Mouse (Mus musculus): ENCODE results near the gene Gm13694. TPM values are rescaled to one million over a fixed set of nuclear protein-coding genes. Genes with fewer than 3 reads are reported as not detected.
A peak's percentile ranks its signal among the peaks of the same experiment; 100 is the strongest.
"Not testable (repeated sequence)": the region's sequence is repeated elsewhere in the genome, so short reads cannot be mapped to it uniquely, and the experiment has no call there.

The Gm13694 gene
- total RNA-seq (2021) = 1 to 10 TPM; 2.0 to 2.1 TPM
- long read RNA-seq, experiment 1 = 0 reads
- long read RNA-seq, experiment 2 = 0 reads

DNA sequence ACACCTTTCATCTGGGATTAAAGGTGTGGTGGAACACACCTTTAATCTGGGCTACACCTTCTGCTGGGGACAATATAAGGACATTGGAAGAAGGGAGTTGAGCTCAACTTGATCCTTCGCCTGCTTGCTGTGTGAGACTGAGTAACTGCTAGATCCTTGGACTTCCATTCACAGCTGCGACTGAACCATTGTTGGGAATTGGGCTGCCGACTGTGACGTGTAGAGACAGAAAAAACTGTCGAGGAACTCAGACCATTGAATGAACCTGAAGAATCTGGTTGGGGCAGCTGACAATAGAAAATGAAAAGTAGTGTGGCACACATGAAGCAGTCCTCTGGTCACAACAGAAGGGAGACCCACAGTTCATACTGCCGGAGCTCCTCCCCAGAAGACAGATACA, at the start of gene Gm13694:
TSS of gene Gm13694 (plus strand) at position 301 of the 400 bp plus-strand sequence.
- not testable (repeated sequence) for H3K4me3 ChIP-seq; DNase-seq (ENCODE audit: low spot score in 2 of 2)

DNA sequence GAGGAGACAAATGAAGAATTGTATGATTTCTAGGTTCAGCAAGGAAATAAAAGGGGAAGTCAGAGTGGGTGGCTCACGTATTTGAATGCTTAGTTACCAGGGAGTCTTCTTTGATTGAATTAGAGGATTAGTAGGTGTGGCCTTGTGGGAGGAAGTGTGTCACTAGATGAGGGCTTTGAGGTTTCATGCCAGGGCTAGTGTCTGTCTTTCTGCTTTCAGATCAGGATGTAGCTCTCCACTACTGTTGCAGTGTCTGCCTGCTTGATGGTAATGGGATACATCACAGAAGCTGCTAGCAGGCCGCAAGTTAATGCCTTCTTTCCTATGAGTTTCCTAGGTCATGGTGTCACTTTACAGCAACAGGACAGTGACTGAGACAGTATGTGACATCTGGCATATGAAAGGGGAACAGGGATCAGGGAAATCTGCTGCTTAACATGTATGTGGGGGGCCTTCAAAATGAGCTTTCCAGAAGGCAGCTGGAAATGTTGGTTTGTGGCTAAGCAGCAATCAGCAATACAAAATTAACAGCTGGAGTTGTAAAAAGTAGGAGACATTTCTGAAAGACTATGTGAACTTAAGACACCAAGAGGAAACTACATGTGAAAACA, 49.1 kb upstream of the Gm13694 start:
- Histone ChIP-seq H3K4me3 (no peak overlapping the region), H3K27ac (no peak overlapping the region)
- DNase-seq (ENCODE audit: low spot score in 2 of 2) = no peak
- no peak for TF ChIP-seq CTCF (conservative IDR thresholded peaks at IDR 0.05)

More for the DNA sequence above, at the start of gene Gm13694:
- not testable (repeated sequence) for H3K27ac ChIP-seq

DNA sequence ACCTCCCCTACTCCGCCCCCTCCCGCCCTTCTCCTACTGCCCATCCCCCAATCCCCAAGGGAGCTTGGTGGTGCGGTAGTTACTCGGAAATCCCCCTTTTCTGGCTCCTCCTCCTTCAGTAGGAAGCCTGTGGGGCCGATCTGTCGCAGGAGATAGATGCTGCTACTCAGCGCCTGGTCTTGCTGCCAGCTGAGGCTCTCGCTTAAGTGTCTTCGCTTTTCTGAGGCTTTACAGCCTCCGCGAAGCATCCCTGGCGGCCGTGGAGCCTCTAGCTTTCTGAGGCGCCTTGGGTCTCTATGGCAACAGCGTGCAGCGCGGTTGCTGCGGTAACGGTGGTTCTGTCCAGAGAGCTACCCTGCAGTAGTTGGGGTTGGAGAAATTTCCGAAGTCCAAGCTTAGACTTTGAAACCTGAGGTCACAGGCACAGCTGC, 37.8 kb upstream of the Gm13694 start, which contains the start of gene Zswim2:
TSS of gene Zswim2 (minus strand) at position 298 of the 431 bp plus-strand sequence.
- peak within 1 kb of the TSS; percentile 78 for H3K27ac ChIP-seq
- peak; percentile 88 to 93 for DNase-seq (ENCODE audit: low spot score in 2 of 2)

DNA sequence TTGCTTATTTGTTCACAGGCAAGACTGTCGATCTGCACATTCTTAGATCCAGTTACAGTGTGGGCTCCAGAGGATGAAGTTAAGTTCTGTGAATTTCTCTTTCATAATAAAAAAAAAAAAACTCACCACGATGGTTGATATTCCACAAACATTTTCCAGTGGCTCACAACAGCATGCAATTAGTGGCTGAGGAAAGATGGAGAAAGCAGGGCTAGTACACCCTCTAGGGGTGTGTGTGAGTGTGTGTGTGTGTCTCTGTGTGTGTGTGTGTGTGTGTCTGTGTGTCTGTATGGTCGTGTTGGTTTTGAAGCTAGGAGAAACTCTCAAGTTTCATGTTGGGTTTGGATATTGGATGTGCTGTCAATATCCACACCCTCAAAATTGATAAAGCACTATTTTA, 37.4 kb upstream of the Gm13694 start:
- DNase-seq (ENCODE audit: low spot score in 2 of 2) = no peak
- peak overlapping the region; percentile 53 for H3K4me3 ChIP-seq
- peak overlapping the region; percentile 78 for H3K27ac ChIP-seq
- no peak for TF ChIP-seq CTCF (conservative IDR thresholded peaks at IDR 0.05)

More for the DNA sequence above, 37.8 kb upstream of the Gm13694 start, which contains the start of gene Zswim2:
- TF ChIP-seq CTCF (conservative IDR thresholded peaks at IDR 0.05) = no peak; the same call in none of the 2 replicates
- H3K4me3 ChIP-seq = peak within 1 kb of the TSS; percentile 53

DNA sequence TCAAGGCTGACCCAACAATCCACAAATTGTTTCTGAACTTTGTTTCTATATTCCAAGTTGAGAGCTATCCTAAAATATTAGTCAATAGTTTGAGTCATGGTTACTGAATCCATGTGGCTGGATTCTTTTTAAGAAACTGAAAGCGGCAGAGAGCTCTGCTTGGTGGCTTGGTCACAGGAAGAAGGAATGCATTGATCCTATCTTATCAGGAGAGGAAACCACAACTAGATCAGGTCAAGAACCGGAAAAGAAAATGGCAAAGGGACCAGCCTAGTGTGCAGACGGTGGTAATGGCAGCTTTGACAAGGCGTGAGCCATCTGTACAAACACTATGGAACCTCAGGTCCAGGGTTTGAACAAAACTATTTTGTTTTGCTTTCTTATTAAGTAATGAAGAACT, 36.9 kb upstream of the Gm13694 start:
- TF ChIP-seq CTCF (conservative IDR thresholded peaks at IDR 0.05) = no peak
- DNase-seq (ENCODE audit: low spot score in 2 of 2) = no peak
- Histone ChIP-seq H3K4me3 (no peak overlapping the region), H3K27ac (peak overlapping the region; percentile 78)

DNA sequence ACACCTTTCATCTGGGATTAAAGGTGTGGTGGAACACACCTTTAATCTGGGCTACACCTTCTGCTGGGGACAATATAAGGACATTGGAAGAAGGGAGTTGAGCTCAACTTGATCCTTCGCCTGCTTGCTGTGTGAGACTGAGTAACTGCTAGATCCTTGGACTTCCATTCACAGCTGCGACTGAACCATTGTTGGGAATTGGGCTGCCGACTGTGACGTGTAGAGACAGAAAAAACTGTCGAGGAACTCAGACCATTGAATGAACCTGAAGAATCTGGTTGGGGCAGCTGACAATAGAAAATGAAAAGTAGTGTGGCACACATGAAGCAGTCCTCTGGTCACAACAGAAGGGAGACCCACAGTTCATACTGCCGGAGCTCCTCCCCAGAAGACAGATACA, 23.3 kb upstream of the Gm13694 start, which contains the start of gene Gm13698:
TSS of gene Gm13698 (plus strand) at position 301 of the 400 bp plus-strand sequence.
- H3K4me3 ChIP-seq; H3K27ac ChIP-seq; DNase-seq (ENCODE audit: low spot score in 2 of 2): not testable (repeated sequence)

DNA sequence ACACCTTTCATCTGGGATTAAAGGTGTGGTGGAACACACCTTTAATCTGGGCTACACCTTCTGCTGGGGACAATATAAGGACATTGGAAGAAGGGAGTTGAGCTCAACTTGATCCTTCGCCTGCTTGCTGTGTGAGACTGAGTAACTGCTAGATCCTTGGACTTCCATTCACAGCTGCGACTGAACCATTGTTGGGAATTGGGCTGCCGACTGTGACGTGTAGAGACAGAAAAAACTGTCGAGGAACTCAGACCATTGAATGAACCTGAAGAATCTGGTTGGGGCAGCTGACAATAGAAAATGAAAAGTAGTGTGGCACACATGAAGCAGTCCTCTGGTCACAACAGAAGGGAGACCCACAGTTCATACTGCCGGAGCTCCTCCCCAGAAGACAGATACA, 17.5 kb upstream of the Gm13694 start, which contains the start of gene Gm13693:
TSS of gene Gm13693 (plus strand) at position 301 of the 400 bp plus-strand sequence.
- not testable (repeated sequence) for DNase-seq (ENCODE audit: low spot score in 2 of 2); H3K27ac ChIP-seq

DNA sequence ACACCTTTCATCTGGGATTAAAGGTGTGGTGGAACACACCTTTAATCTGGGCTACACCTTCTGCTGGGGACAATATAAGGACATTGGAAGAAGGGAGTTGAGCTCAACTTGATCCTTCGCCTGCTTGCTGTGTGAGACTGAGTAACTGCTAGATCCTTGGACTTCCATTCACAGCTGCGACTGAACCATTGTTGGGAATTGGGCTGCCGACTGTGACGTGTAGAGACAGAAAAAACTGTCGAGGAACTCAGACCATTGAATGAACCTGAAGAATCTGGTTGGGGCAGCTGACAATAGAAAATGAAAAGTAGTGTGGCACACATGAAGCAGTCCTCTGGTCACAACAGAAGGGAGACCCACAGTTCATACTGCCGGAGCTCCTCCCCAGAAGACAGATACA, 11.7 kb upstream of the Gm13694 start, which contains the start of gene Gm13695:
TSS of gene Gm13695 (plus strand) at position 301 of the 400 bp plus-strand sequence.
- not testable (repeated sequence) for H3K4me3 ChIP-seq; H3K27ac ChIP-seq; DNase-seq (ENCODE audit: low spot score in 2 of 2)

More for the DNA sequence above, 17.5 kb upstream of the Gm13694 start, which contains the start of gene Gm13693:
- not testable (repeated sequence) for H3K4me3 ChIP-seq

DNA sequence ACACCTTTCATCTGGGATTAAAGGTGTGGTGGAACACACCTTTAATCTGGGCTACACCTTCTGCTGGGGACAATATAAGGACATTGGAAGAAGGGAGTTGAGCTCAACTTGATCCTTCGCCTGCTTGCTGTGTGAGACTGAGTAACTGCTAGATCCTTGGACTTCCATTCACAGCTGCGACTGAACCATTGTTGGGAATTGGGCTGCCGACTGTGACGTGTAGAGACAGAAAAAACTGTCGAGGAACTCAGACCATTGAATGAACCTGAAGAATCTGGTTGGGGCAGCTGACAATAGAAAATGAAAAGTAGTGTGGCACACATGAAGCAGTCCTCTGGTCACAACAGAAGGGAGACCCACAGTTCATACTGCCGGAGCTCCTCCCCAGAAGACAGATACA, 5.9 kb upstream of the Gm13694 start, which contains the start of gene Gm13696:
TSS of gene Gm13696 (plus strand) at position 301 of the 400 bp plus-strand sequence.
- DNase-seq (ENCODE audit: low spot score in 2 of 2); H3K4me3 ChIP-seq; H3K27ac ChIP-seq: not testable (repeated sequence)

DNA sequence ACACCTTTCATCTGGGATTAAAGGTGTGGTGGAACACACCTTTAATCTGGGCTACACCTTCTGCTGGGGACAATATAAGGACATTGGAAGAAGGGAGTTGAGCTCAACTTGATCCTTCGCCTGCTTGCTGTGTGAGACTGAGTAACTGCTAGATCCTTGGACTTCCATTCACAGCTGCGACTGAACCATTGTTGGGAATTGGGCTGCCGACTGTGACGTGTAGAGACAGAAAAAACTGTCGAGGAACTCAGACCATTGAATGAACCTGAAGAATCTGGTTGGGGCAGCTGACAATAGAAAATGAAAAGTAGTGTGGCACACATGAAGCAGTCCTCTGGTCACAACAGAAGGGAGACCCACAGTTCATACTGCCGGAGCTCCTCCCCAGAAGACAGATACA, 5.7 kb downstream of the Gm13694 start, which contains the start of gene Gm13697:
TSS of gene Gm13697 (plus strand) at position 301 of the 400 bp plus-strand sequence.
- DNase-seq (ENCODE audit: low spot score in 2 of 2); H3K27ac ChIP-seq; H3K4me3 ChIP-seq: not testable (repeated sequence)

DNA sequence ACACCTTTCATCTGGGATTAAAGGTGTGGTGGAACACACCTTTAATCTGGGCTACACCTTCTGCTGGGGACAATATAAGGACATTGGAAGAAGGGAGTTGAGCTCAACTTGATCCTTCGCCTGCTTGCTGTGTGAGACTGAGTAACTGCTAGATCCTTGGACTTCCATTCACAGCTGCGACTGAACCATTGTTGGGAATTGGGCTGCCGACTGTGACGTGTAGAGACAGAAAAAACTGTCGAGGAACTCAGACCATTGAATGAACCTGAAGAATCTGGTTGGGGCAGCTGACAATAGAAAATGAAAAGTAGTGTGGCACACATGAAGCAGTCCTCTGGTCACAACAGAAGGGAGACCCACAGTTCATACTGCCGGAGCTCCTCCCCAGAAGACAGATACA, 11.5 kb downstream of the Gm13694 start, which contains the start of gene Gm13691:
TSS of gene Gm13691 (plus strand) at position 301 of the 400 bp plus-strand sequence.
- not testable (repeated sequence) for H3K4me3 ChIP-seq; H3K27ac ChIP-seq; DNase-seq (ENCODE audit: low spot score in 2 of 2)

DNA sequence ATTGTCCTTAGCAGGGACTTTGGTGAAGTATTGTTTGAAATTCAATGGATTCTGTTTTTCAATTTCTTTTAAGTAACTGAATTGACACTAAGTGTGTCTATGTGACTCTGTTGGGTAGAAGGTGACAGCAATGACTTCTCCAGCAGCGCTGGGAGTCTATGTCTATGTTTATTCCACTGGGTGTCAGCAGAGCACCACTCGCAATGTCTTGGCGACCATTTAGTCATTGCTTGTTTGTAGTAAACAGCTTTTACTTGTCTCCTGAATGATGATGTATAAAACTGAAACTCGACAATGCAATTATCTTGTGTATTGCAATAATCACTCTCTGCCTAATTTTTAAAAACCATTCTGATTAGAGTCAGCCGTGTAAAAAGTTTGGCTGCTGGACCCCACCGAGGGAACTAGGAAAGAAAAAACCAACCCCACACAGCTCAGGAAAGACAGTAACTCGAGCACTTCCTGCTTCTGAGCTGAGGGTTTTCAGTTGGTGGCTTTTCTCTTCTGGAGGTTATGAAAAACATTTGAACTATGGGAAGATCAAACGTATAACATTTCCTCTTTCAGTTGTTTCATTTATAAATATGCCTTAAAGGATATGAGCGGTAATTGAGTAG, 15.0 kb downstream of the Gm13694 start:
- H3K4me3 ChIP-seq = peak overlapping the region; percentile 39
- not testable (repeated sequence) for H3K27ac ChIP-seq; DNase-seq (ENCODE audit: low spot score in 2 of 2)

DNA sequence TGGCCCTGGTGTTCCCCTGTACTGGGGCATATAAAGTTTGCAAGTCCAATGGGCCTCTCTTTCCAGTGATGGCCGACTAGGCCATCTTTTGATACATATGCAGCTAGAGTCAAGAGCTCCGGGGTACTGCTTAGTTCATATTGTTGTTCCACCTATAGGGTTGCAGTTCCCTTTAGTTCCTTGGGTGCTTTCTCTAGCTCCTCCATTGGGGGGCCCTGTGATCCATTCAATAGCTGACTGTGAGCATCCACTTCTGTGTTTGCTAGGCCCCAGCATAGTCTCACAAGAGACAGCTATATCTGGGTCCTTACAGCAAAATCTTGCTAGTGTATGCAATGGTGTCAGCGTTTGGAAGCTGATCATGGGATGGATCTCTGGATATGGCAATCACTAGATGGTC, 15.8 kb downstream of the Gm13694 start:
- H3K27ac ChIP-seq; DNase-seq (ENCODE audit: low spot score in 2 of 2); H3K4me3 ChIP-seq: not testable (repeated sequence)

All from layer of hippocampus, adult 2 months (tissue).